Mouse (Mus musculus): ENCODE results near the gene Phgdh.

Gene Phgdh

GRCm38 (mm10) chr3:98291044-98291443 is 48.7 kb downstream of the Phgdh start:
- DNase-seq (ENCODE audit: low spot score): no peak

GRCm38 (mm10) chr3:98283205-98283604 is 56.6 kb downstream of the Phgdh start:
- DNase-seq (ENCODE audit: low spot score): no peak

DNA sequence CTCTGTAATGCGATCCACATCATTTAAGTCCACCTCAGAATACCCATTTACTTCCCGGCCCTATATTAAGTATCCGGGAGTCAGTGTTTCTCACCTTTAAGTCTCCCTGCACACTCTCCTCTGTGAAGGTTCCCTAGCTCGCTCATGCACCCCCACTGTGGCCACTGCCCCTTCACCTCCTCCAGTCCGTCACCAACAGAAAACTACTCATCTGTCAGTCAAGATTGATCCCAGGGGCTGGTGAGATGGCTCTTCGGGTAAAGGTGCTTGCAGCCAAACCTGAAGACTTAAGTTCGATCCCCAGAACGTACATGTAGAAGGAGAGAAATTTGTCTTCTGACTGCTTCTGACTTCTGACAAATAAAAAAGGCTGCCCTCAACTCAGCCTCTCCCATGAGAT is 57.4 kb downstream of the Phgdh start:
- no peak for DNase-seq (ENCODE audit: low spot score)

DNA sequence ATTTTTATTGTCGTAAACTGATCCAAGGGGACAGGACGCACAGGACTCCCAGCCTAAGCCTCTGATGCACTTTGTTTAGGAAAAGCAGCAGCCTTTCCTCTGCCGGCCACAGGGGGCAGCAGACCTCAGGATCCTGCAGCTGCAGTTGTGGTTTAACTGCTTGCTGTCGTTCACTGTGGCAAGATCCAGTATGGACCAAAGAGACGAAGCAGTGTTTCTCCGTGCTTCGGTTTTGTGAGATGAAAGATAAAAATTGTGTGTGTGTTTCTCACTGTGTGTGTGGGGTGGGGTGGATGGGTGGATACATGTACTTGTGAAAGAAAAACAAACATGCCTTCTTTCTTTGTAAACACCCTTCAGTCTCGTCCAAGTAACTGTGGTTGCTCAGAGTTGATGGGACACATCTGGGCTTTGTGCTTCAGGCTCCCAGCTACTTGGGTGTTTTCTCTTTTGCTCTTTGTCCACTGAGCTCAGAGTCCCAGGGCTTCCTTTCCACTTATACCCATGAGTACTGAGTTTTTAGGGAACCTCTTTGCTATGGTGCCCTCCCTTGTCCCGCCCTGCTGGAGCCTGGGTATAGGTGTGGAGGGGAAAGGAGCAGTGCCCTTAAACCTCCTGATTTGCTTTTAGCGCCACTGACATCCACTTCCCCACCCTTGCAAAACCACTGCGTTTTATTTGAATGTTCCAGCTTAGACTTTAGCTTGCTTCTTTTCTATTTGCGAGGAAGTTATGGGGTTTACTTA is 58.7 kb downstream of the Phgdh start:
- DNase-seq (ENCODE audit: low spot score): peak; percentile 24

GRCm38 (mm10) chr3:98280204-98280932 is 59.4 kb downstream of the Phgdh start, which contains the start of gene Hmgcs2:
Hmgcs2 (plus strand) TSS chr3:98280435.
- no peak for DNase-seq (ENCODE audit: low spot score)

DNA sequence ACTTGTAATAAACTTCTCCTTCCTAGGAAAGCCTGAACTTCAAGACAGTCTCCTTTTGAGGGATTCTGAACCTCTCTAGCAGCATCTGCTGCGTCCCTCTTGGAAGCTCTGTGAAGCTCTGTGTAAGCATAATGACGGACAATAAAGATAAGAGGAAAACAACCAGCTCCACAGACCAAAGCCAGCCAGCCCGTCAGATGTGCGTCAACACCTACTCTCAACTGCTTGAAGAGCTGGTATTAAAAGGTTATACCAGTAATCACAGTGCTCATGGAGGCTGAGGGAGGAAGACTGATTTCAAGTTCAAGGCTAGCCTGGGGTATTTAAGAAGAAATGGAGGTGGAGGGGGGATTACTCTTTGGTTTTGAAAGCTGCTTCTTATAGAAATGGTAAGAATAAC is 60.1 kb downstream of the Phgdh start:
- DNase-seq (ENCODE audit: low spot score): no peak

DNA sequence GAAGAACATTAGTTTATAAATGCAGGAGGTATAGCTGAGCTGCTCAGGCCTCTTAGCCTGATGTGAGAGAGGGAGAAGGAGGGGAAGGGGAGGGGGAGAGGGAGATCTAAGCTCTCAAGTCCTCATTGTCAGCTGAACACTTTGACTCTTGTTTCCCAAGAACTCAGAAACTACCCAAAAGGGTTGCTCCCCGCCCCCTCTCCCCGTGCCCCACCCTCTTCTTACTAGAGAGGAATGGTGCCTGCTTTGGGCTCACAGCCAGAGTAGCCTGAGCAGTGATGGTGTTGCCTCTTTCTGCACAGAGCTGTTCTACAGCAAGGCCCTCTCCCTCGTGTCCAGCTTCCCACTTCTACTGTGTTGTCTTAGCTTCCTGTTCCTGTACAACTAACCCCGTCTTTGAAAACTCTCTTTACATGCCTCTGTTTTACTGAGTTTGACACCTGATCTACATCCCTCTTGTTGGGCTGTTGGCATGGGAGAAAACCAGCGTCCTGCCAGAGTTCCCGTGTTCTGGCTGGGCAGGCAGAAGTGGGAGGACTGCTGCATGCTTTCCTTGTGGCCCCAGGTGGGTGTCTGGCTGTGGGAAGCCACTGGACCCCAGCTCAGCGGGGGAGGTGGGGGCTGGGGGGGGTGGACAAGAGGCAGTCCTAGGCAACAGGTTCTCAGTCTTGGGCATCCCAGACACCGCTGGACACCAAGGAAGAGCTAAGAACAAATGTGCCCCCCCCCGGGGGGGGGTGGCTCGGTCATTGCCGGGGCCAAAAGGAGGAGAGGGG is 66.0 kb downstream of the Phgdh start:
- no peak for DNase-seq (ENCODE audit: low spot score)

GRCm38 (mm10) chr3:98267249-98267651 is 72.5 kb downstream of the Phgdh start:
- no peak for DNase-seq (ENCODE audit: low spot score)
